Mouse (Mus musculus): ENCODE results near the gene Scaf1.

Gene Scaf1

GRCm38 (mm10) chr7:45015957-45016612, at the start of gene Scaf1:
Scaf1 (minus strand) TSS chr7:45016363.
- under 1% methylated on average over 69 of the region's 69 CpGs for WGBS

- under 1% methylated on average over 31 of the region's 31 CpGs for WGBS
Measured at GRCm38 (mm10) chr7:45062239-45062835, 46.2 kb upstream of the Scaf1 start, which contains the start of the genes Nosip and Prrg2. Nosip (plus strand) TSS chr7:45062429. Prrg2 (minus strand) TSS chr7:45062677.

GRCm38 (mm10) chr7:45061532-45062075, 45.4 kb upstream of the Scaf1 start:
- 15% methylated on average over 11 of the region's 11 CpGs for WGBS

GRCm38 (mm10) chr7:45060632-45061122, 44.5 kb upstream of the Scaf1 start:
- WGBS: 94% methylated on average over 6 of the region's 6 CpGs

- WGBS: 75% methylated on average over 10 of the region's 10 CpGs
Measured at GRCm38 (mm10) chr7:45058607-45059571, 42.7 kb upstream of the Scaf1 start.

GRCm38 (mm10) chr7:45056329-45056971, 40.3 kb upstream of the Scaf1 start:
- 76% methylated on average over 14 of the region's 14 CpGs for WGBS

GRCm38 (mm10) chr7:45053931-45054510, 37.9 kb upstream of the Scaf1 start:
- WGBS: 2% methylated on average over 33 of the region's 33 CpGs

GRCm38 (mm10) chr7:45053117-45053930, 37.2 kb upstream of the Scaf1 start:
- under 1% methylated on average over 47 of the region's 59 CpGs for WGBS

- 0% methylated on average over 5 of the region's 18 CpGs for WGBS
Measured at GRCm38 (mm10) chr7:45052862-45053116, 36.6 kb upstream of the Scaf1 start, which contains the start of gene Prr12. Prr12 (minus strand) TSS chr7:45052881.

GRCm38 (mm10) chr7:45052181-45052861, 36.2 kb upstream of the Scaf1 start:
- WGBS: 1% methylated on average over 38 of the region's 38 CpGs

GRCm38 (mm10) chr7:45051601-45051974, 35.4 kb upstream of the Scaf1 start:
- WGBS: 9% methylated on average over 13 of the region's 13 CpGs

- WGBS: 12% methylated on average over 16 of the region's 16 CpGs
Measured at GRCm38 (mm10) chr7:45050945-45051600, 34.9 kb upstream of the Scaf1 start.

GRCm38 (mm10) chr7:45048923-45049657, 32.9 kb upstream of the Scaf1 start:
- 81% methylated on average over 23 of the region's 23 CpGs for WGBS

GRCm38 (mm10) chr7:45048001-45048890, 32.1 kb upstream of the Scaf1 start:
- WGBS: 85% methylated on average over 38 of the region's 38 CpGs

- WGBS: 94% methylated on average over 14 of the region's 14 CpGs
Measured at GRCm38 (mm10) chr7:45047491-45047890, 31.3 kb upstream of the Scaf1 start.

GRCm38 (mm10) chr7:45046853-45047350, 30.7 kb upstream of the Scaf1 start:
- 92% methylated on average over 26 of the region's 26 CpGs for WGBS

- 93% methylated on average over 22 of the region's 22 CpGs for WGBS
Measured at GRCm38 (mm10) chr7:45045741-45046140, 29.6 kb upstream of the Scaf1 start.
